8 mouse cellular contexts compared by ENCODE assay signal in genomic region chr2:129174474-129174873, GRCm38 (mm10). TPM values are rescaled to one million over a fixed set of nuclear protein-coding genes. Genes with fewer than 3 reads are reported as not detected.
A peak's percentile ranks its signal among the peaks of the same experiment; 100 is the strongest.
DNase-seq lines count a peak whose midpoint lies in the region; ATAC-seq and TF ChIP-seq lines count a peak whose summit lies in the region.

No protein-coding gene starts in this region.

- H3K4me3 ChIP-seq in hindbrain, embryonic 11.5 days (ENCODE audit: low read depth, low read length), result no peak overlapping the region
- H3K4me3 ChIP-seq in hindbrain, embryonic 12.5 days, result no peak overlapping the region
- H3K4me3 ChIP-seq in bone marrow macrophage, adult 2 months (ENCODE audit: insufficient read depth, low read length), result no peak overlapping the region
- no peak overlapping the region for H3K4me3 ChIP-seq in forebrain, postnatal 0 days (ENCODE audit: low read depth, low read length)

- ATAC-seq in hindbrain, embryonic 11.5 days (ENCODE audit: low FRiP score), result no peak
- ATAC-seq in hindbrain, embryonic 12.5 days (ENCODE audit: low FRiP score), result no peak
- peak; percentile 29 for ATAC-seq in forebrain, postnatal 0 days
- peak; percentile 81 for ATAC-seq in megakaryocyte, adult 5-6 weeks (ENCODE audit: poor library complexity, severe bottlenecking)

- H3K4me2 ChIP-seq in hindbrain, embryonic 11.5 days (replicated peaks; ENCODE audit: low read depth, low read length), result no peak overlapping the region
- no peak overlapping the region for H3K4me2 ChIP-seq in hindbrain, embryonic 12.5 days (replicated peaks)
- H3K4me2 ChIP-seq in forebrain, postnatal 0 days (ENCODE audit: low read depth), result no peak overlapping the region

- no peaks in the 10 kb centered on the region for H3K27me3 ChIP-seq in hindbrain, embryonic 11.5 days (ENCODE audit: control insufficient read depth, insufficient read depth, low read length)
- H3K27me3 ChIP-seq in hindbrain, embryonic 12.5 days, result no peaks in the 10 kb centered on the region
- no peaks in the 10 kb centered on the region for H3K27me3 ChIP-seq in forebrain, postnatal 0 days (ENCODE audit: insufficient read depth, low read length)

- TF ChIP-seq POLR2A in bone marrow macrophage, adult 2 months (IDR thresholded peaks at IDR 0.05; ENCODE audit: borderline replicate concordance, low read depth, low read length), result no peak

- no peak overlapping the region for H3K27ac ChIP-seq in hindbrain, embryonic 11.5 days (ENCODE audit: low read depth, low read length)
- H3K27ac ChIP-seq in hindbrain, embryonic 12.5 days, result no peak overlapping the region
- H3K27ac ChIP-seq in bone marrow macrophage, adult 2 months (ENCODE audit: insufficient read depth, low read depth, low read length), result no peak overlapping the region
- no peak overlapping the region for H3K27ac ChIP-seq in forebrain, postnatal 0 days (ENCODE audit: low read depth, low read length)

- H3K9me3 ChIP-seq in hindbrain, embryonic 11.5 days (ENCODE audit: control insufficient read depth, low read length), result no peaks in the 10 kb centered on the region
- no peaks in the 10 kb centered on the region for H3K9me3 ChIP-seq in hindbrain, embryonic 12.5 days (replicated peaks)
- H3K9me3 ChIP-seq in forebrain, postnatal 0 days (ENCODE audit: low read length), result no peaks in the 10 kb centered on the region

- peak; percentile 19 for DNase-seq in hindbrain, embryonic 11.5 days (ENCODE audit: low spot score)
- DNase-seq in forebrain, postnatal 0 days, result peak; percentile 51
- peak; percentile 72 for DNase-seq in heart, postnatal 4 days
- DNase-seq in layer of hippocampus, postnatal 36 days, result peak; percentile 49 to 53
- peak; percentile 47 to 74 for DNase-seq in spleen, postnatal 4 days (ENCODE audit: low spot score in 2 of 2)

- no peak overlapping the region for H3K9ac ChIP-seq in hindbrain, embryonic 11.5 days (ENCODE audit: low read depth, low read length)
- H3K9ac ChIP-seq in hindbrain, embryonic 12.5 days, result no peak overlapping the region
- H3K9ac ChIP-seq in forebrain, postnatal 0 days, result no peak overlapping the region

- H3K4me1 ChIP-seq in hindbrain, embryonic 11.5 days (replicated peaks; ENCODE audit: control insufficient read depth, insufficient read depth, low read length), result no peaks in the 10 kb centered on the region
- no peaks in the 10 kb centered on the region for H3K4me1 ChIP-seq in hindbrain, embryonic 12.5 days
- peaks cover 17% of the 10 kb centered on the region for H3K4me1 ChIP-seq in bone marrow macrophage, adult 2 months (ENCODE audit: control insufficient read depth, insufficient read depth, low read length)
- no peaks in the 10 kb centered on the region for H3K4me1 ChIP-seq in forebrain, postnatal 0 days (ENCODE audit: insufficient read depth)

- H3K36me3 ChIP-seq in hindbrain, embryonic 11.5 days (ENCODE audit: control insufficient read depth, insufficient read depth, low read length), result no peaks in the 10 kb centered on the region
- no peaks in the 10 kb centered on the region for H3K36me3 ChIP-seq in hindbrain, embryonic 12.5 days
- no peaks in the 10 kb centered on the region for H3K36me3 ChIP-seq in forebrain, postnatal 0 days (ENCODE audit: insufficient read depth)

- peak; percentile 51; the same call in 1 of the 2 replicates for TF ChIP-seq CTCF in bone marrow macrophage, adult 2 months (IDR thresholded peaks at IDR 0.05; ENCODE audit: low read depth, low read length)
- TF ChIP-seq CTCF in forebrain, postnatal 0 days (IDR thresholded peaks at IDR 0.05; ENCODE audit: low read depth), result peak; percentile 64

- 48% methylated on average over 7 of the region's 7 CpGs for WGBS in hindbrain, embryonic 11.5 days
- 38% methylated on average over 7 of the region's 7 CpGs for WGBS in hindbrain, embryonic 12.5 days
- WGBS in forebrain, postnatal 0 days, result 40% methylated on average over 7 of the region's 7 CpGs

RNA-seq across cellular contexts. Expression of gene Slc20a1, which starts 24.1 kb away (rescaled TPM):
- 50.3 and 59.9 TPM in 2 replicates for polyA plus RNA-seq in hindbrain, embryonic 11.5 days (2014; fragmentation: Nextera tagmentation; extraction: Ambion mirVana)
- polyA plus RNA-seq in hindbrain, embryonic 12.5 days (2016; fragmentation: Nextera tagmentation; extraction: Ambion mirVana), result 49.3 and 53.1 TPM in 2 replicates
- polyA plus RNA-seq in bone marrow macrophage, adult 2 months (2012; ENCODE audit: insufficient read depth, insufficient read length, missing spikeins), result 29.5 and 32.1 TPM in 2 replicates
- 68.7 and 73.5 TPM in 2 replicates for total RNA-seq in forebrain, postnatal 0 days (2014; rRNA removed)
- polyA plus RNA-seq in forebrain, postnatal 0 days (2015; fragmentation: Nextera tagmentation; extraction: Ambion mirVana), result 27.4 and 36.5 TPM in 2 replicates
- total RNA-seq in heart, postnatal 4 days (2021), result 10 to 100 TPM; 31.3 to 34.4 TPM
- total RNA-seq in layer of hippocampus, postnatal 36 days (2021), result 100 to 1,000 TPM; 115 to 119 TPM
- 18.7 and 22.8 TPM in 2 replicates for total RNA-seq in megakaryocyte, adult 5-6 weeks (2015)
- 52.4 and 70.8 TPM in 2 replicates for total RNA-seq in megakaryocyte, adult 5-6 weeks (2017)

RNA-seq across cellular contexts. Expression of gene Chchd5, which starts 45.0 kb away (rescaled TPM):
- polyA plus RNA-seq in hindbrain, embryonic 11.5 days (2014; fragmentation: Nextera tagmentation; extraction: Ambion mirVana), result 26.0 and 27.8 TPM in 2 replicates
- polyA plus RNA-seq in hindbrain, embryonic 12.5 days (2016; fragmentation: Nextera tagmentation; extraction: Ambion mirVana), result 22.3 and 24.6 TPM in 2 replicates
- 15.3 and 20.0 TPM in 2 replicates for polyA plus RNA-seq in bone marrow macrophage, adult 2 months (2012; ENCODE audit: insufficient read depth, insufficient read length, missing spikeins)
- 15.2 and 21.4 TPM in 2 replicates for total RNA-seq in forebrain, postnatal 0 days (2014; rRNA removed)
- polyA plus RNA-seq in forebrain, postnatal 0 days (2015; fragmentation: Nextera tagmentation; extraction: Ambion mirVana), result 17.1 and 17.6 TPM in 2 replicates
- 10 to 100 TPM in 1 of 2 experiments, 1 to 10 TPM in 1; 9.6 to 10.6 TPM for total RNA-seq in heart, postnatal 4 days (2021)
- 10 to 100 TPM; 10.8 to 12.4 TPM for total RNA-seq in layer of hippocampus, postnatal 36 days (2021)
- total RNA-seq in megakaryocyte, adult 5-6 weeks (2015), result 11.9 and 13.0 TPM in 2 replicates
- 9.4 and 11.9 TPM in 2 replicates for total RNA-seq in megakaryocyte, adult 5-6 weeks (2017)

Comparison
In these comparisons a context has a peak if more than half of its experiments do, and no peak if none do; other contexts are left out.
1. ATAC-seq: peak in forebrain, postnatal 0 days (single experiment) and megakaryocyte, adult 5-6 weeks (single experiment); none in hindbrain, embryonic 11.5 days (single experiment) and hindbrain, embryonic 12.5 days (single experiment).
2. DNase-seq: peak in every context shown above with its lines; median percentile 72 in heart, postnatal 4 days; 60 in spleen, postnatal 4 days; 51 in forebrain, postnatal 0 days; 51 in layer of hippocampus, postnatal 36 days; 19 in hindbrain, embryonic 11.5 days.